Mouse (Mus musculus): ENCODE measurements around the gene Nt5m.
A peak's percentile ranks its signal among the peaks of the same experiment; 100 is the strongest.
"Not testable (repeated sequence)": the region's sequence is repeated elsewhere in the genome, so short reads cannot be mapped to it uniquely, and the experiment has no call there.

Nt5m gene

DNA sequence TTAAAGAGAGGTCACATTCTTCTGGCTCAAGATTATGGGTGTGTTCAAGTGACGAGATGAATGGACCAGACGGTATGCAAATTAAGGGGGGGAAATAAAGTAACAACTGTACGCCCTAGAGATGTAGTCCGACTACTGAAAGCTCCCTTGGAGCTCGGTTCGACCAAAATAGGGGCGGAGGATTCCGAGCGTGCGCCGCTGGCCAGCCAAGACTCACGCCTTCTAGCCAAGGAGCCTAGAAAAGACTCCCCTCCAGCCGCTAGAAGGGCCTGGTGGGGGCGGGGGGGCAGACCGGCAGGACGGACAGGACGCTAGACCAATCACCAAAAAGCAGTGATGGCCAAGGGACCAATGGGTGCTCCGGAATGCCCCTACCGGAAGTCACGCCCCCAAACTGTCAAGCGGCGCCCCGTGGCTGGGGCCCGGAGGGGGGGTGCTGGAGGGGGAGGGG lies at the start of gene Nt5m:
Gene Nt5m, plus strand, starts transcription at position 440 of the 451 bp plus-strand sequence.
- peak; percentile 94 to 97 for DNase-seq (ENCODE audit: low spot score in 2 of 2)

DNA sequence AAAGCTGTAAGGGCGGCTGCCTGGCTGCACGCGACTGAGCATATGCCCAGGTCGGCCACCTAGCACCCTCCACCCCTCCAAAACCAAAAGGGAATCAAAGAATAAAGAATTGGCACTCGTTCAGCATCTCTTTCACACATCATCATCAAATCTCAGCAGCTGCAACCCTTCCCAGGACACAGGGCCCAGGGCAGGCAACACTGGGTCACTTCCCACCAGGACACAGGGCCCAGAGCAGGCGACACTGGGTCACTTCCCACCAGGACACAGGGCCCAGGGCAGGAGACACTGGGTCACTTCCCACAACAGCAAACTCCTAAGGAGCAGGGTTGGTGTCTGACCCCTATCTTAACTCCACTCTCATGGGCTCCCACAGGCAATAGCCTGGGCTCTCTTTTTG lies 45.9 kb upstream of the Nt5m start:
- DNase-seq (ENCODE audit: low spot score in 2 of 2) = no peak

DNA sequence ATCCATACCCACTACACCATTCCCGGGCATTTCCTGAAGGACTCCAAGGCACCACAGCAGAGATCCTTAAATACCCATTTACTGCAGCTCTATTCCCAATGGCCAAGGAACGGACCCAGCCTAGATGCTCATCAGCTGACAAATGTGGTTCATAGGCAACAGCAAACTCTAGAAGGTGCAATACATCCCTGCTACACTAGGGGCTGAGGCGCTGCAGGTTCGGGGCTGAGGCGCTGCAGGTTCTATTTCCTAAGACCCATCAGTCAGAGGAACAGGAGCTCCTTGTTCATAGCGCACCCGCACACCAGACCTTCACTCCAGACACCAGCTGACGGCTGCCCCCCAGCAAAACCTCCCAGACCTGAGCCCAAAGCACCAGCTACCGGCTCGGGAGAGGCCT lies 38.8 kb upstream of the Nt5m start:
- DNase-seq (ENCODE audit: low spot score in 2 of 2) = no peak

DNA sequence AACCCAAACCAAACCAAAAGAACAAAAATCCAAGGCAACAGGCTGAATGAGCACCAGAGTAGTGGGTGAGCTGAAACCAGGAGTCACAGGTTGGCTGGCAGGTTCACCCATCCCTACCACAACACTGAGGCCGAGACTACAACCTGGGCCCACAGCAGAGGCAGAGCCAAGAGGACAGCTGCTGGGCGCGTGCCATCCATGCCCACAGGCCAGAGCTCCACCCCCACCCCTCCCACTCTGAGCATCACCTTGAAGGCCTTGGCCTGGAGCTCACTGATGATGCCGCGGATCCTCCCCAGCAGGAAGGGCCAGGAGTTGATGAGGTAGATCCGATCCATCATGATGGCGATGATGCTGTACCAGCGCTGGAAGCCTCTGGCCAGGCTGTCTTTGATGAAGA lies 37.4 kb upstream of the Nt5m start:
- DNase-seq (ENCODE audit: low spot score in 2 of 2) = no peak

DNA sequence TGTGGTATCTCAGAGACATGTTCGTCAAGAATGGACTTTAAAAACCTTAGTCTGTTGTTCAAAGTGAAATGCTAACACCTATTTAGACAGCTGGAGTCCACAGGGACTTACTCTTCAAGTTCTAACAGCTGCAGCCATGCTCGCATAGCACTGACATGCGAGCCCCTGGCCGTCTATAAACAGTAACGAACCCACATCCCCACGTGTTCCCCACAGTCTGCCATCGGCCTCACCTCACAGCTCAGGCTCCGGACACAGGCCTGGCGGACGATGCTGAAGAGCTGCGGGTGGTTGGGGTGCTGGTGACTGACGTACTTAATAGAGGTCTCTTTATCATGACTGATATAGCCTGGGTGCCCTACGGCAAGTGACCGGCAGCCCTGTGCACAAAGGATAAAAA lies 35.7 kb upstream of the Nt5m start:
- DNase-seq (ENCODE audit: low spot score in 2 of 2) = no peak

DNA sequence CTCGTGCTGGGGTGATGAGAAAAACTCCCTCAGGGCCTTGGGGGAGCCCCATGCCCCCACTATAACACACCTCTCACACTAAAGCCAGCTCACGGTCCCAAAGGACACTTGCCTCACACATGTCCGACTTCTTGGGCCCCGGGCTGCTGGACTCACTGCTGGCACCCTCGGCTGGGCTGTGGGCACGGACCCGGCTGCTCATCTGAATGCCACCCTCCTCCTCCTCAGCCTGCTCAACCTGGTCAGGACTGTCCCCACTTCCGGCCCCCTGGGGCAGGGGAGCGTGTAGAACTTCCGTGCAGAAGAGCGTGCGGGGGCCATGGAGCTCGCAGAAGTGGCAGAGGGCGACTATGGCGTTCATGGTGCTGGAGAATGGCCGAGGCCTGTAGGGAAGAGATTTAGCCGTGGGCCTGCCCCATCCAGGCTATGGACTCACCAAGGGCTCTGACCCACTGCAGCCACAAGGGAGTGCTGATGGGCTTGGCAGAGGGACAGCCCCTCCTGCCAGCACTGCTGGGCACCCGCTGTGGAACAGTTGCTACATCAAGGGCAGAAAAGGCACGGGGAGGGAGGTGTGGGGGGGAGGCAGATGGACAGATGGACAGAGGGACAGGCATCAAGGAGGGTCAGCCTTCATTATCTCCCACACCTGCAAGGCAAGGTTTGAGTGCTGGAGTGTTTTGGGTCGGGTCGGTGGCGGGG lies 34.7 kb upstream of the Nt5m start:
- DNase-seq (ENCODE audit: low spot score in 2 of 2) = no peak

DNA sequence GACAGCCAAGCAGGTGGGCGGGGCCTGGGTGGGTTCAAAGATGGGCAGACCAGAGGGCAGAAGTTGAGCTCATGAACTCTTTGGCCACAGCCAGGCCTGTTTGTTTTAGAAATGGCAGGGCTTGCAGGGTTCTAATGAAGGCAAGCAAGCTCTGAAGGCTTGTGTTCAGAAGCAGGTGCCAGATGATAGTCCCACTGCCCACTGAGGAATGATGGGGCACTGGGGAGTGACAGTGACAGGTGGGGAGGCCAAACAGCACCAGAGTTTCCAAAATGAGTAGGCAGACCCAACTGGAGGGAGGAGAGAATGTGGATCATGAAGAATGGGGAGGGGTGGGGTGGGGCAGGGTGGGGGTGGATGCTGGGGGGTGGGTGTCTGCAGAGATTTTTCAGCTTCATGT lies 34.0 kb upstream of the Nt5m start:
- DNase-seq (ENCODE audit: low spot score in 2 of 2) = no peak

DNA sequence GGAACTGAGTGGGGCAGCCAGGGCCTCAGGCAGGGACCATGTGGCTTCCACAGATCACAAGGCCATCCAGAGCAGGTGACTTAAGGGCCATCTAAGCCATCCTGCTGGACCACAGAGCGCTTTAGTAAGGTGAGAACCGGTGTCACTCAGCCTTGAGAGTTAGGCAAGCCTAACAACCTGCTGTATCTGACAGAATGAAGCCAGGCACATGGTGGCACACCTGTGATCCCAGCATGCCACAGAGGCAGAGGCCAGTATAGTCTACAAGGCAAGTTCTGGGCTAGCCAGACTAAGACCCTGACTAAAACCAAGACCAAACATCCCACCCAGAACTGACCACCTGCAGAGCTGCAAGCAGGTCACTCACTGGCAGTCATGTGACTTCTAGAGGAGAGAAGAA lies 33.6 kb upstream of the Nt5m start:
- DNase-seq (ENCODE audit: low spot score in 2 of 2) = no peak

DNA sequence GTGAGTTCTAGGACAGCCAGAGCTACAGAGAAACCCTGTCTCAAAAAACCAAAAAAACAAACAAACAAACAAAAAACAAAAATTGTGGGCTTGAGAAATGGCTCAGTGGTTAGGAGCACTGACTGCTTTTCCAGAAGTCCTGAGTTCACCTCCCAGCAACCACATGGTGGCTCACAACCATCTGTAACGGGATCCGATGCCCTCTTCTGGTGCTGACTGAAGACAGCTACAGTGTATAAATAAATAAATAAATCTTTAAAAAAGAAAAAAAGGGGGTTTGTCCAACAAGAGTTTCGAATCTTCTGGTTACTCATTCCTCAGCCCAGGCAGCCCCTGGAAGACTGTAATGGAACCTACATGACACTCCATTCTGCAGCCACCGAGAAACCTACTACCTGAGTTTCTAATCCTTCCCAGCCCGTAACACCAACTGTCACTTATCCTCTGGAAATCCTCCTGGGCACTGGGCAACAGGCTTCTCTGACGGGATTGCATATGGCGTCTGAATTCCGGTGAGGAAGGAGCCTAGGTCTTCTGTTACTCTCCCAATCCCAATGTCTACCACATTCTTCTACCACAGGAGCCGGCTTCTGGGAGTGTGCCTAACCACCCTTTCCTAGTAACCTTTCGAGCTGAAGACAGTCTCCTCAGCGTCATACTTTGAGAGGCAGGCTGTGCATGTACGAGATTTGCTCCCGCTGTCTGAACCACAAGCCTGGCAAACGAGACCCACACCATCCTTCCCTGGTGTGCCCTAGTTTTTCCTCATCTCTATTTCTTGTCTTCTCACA lies 30.9 kb upstream of the Nt5m start:
- no peak for DNase-seq (ENCODE audit: low spot score in 2 of 2)

DNA sequence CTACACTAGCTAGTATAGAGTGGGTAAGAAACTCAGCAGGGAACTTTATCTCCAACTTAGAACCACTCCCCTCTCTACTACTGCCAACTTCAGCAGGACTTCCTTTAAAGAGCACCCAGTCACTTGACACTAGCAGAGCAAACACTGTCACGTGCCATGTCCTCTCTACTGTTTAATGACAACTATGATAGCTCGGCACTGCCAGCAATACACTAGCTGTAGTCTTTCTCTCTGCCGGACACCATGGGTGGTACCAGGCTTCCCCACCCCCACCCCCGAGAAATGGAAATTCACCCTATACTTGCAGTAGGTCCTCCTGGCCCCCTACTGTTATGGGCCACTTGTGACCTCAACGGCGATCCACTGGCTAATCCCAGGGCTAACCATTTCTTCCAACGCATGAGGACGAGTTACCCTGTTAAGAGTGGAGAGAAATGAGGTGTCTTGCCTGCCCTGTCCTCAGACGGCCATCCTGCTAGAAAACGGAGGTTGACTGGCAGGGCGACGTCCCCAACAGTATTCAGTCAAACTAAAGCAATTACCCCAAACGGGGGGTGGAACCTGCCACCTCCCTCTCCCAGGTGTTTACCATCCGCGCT lies 30.1 kb upstream of the Nt5m start:
- no peak for DNase-seq (ENCODE audit: low spot score in 2 of 2)

DNA sequence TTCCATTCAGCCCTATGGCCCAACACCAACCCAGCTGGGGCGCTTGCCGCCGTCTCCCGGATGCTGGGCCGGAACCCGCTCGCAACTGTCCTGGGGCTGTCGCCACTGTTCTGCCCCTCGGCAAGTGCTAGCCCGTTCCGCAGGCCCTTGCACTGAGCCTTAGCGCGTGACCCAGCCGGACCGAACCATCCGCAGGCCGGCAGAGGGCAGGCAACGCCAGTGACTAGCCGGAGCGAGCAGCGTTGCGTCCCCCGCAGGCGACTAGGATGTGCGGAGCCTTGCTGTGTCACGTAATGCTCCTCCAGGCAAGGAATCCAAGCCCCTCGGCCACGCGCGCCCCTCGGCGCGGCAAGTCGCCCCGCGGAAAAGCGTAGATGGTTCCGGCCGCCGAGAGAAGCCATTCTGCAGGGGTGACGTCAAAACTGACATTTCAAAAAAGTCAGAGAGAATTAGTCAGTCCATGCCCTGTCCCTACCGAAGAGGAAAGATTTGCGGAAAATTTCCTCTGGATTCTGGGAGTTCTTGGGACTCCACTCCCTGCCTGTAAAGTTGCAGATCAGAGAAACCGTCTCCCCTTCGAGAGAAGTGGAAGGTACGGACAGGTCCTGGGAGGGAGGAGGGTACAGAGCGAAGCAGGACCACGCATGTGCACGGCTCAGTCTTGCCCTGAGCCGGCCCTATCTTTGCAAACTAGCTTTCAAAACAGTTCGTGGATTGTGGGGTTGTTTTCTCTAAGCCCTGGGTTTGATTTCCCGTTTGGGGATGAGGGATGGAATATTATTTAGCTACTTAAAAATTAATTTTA lies 29.4 kb upstream of the Nt5m start, which contains the start of gene Flcn:
Gene Flcn, minus strand, starts transcription at position 347 of the 805 bp plus-strand sequence.
- peak; percentile 83 to 93 for DNase-seq (ENCODE audit: low spot score in 2 of 2)

DNA sequence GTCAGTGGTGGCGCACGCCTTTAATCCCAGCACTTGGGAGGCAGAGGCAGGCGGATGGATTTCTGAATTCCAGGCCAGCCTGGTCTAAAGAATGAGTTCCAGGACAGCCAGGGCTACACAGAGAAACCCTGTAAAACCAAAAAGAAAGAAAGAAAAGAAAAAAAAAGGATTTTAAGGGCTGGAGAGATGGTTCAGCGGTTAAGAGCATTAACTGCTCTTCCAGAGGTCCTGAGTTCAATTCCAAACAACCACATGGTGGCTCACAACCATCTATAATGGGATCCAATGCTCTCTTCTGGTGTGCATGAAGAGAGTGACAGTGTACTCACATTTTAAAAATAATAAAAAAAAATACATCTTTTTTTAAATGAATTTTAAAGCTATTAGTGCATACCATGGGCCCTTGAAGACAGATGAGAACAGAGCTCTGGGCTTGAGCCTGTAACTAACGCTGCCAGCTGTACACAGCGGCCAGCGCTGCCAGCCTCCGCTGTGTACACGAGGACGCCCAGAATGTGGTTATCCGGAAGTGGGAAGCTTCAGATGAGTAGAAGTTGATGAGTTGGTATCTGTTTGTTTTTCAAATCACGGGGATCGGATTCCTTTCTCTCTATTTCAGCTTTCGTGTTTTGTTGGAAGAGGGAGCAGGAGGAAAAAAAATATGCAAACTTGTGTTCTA lies 28.6 kb upstream of the Nt5m start:
- DNase-seq (ENCODE audit: low spot score in 2 of 2) = no peak

DNA sequence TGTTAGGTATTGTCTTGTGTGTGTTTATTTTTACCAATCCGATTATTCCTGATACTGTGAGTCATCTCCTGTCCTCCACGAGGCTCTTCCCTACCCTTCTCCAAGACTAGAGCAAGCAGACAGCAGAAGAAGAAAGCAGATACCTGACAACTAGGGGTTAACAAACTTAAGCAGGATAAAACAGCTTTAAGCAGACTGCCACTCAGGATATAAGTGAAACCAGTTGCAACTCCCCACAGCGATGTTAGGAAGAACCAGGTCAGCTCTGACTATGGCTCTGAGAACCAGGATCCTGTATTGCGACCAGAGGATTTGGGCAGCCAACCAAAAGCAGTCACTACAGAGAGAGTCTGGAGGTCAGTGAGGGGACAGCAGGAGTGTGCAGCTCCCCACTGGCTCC lies 28.0 kb upstream of the Nt5m start:
- no peak for DNase-seq (ENCODE audit: low spot score in 2 of 2)

DNA sequence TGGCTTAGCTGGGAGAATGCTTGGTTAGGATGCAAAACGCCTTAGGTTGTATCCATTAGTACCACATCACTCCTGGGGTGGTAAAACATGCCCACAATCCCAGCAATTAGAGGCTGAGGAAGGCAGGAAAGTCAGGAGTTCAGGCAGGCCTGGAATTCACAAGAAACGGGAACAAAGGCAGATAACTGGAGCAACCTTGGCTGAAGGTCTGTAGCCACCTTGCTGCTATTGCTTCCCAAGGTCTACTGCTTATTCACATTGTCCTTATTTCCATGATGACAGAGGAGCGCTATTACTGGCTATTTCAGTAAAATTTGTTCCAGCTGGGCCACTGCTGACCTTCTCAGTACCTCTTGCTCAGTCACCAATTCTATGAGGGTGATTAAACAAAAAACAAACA lies 26.0 kb upstream of the Nt5m start:
- DNase-seq (ENCODE audit: low spot score in 2 of 2) = no peak

DNA sequence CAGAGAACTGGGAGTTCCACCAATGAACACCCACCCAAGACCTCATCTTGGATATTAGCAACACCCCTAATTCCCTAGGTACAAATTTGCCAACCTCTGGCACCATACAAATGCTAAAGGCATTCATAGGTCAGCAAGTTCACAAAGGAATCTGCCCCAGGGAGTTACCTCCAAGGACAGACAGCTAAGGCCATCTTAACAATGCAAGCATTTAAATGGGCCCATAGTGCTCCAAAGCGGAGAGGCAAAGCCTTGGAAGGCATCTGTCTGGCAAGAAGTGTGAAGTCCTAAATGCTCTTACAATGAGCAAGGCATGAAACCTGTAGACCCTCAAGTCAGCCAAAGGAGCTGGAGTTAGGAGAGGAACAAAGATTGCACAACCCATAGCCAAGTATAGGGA lies 24.9 kb upstream of the Nt5m start:
- no peak for DNase-seq (ENCODE audit: low spot score in 2 of 2)

DNA sequence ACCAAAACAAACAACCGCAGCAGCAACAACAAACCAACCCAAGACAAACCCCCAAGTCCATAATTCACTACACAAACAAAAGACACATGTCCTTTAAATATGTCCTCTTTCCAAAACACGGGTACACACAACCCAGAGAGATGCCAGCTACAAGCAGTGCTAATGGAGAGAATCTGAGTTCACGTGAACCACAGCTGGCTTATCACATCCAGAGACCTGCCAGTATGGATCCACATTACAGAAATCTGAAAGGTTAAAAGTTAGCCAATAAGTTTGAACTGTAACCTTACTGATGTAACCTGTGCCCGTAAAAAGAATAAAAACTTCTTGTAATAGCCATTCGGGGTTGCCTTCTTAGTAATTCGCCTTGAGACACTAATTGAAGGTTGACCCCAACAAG lies 24.3 kb upstream of the Nt5m start:
- no peak for DNase-seq (ENCODE audit: low spot score in 2 of 2)

DNA sequence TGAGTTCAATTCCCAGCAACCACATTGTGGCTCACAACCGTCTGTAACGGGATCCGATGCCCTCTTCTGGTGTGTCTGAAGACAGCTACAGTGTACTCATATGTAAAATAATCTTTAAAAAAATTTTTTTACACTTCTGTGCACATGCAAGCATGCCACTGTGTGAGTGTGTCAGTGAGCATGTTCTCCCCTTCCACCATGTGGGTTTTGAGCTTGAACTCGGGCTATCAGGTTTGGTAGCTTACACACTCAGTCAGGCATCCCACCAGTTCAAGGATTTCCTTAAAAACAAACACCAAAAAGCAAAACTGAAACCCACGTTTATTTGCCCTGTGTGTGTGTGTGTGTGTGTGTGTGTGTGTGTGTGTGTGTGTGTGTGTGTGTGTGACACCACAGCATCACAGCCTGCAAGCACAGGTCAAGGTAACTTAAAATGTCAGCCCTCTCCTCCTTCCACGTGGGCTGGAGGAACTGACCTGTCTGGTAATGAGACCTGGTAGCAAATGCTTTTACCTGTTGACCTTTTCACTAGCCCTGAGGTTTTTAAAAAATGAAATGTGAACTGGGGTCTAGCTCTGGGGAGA lies 23.7 kb upstream of the Nt5m start:
- no peak for DNase-seq (ENCODE audit: low spot score in 2 of 2)

DNA sequence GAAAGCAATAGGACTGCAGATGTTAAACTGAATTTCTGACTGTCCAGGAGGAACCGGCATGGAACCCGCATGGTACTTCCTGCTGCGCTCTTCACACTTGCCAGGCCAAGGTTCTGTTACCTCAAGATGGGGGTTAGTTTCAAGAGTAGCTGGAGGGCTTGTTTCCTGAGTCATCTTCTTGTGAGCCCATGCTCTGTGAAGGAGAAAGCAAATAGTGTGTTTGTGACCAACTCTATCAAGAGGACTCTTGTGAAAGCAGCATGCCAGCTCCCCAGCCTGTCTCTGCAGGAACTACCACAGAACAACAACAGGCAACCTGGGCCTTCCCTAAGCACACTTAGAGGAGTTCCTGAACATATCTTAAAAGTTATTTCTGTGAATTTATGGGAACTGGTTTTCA lies 21.3 kb upstream of the Nt5m start:
- DNase-seq (ENCODE audit: low spot score in 2 of 2) = no peak

DNA sequence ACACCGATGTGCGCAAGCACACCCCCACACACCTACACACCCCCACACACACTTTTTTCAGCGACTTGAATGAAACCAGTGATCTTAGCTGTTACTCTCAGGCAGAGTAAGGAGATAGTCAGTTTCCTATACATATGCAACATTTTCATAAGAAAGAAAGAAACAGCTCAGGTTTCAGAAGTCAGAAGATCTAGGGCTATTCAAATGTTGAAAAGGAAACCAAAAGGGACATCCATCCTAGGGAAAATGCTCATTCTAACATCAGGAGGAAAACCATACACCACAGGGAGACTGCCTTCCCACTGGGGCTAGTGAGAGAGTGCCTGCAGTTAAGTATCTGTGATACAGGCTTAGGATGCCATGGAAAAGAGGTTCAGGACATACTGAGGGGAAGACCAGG lies 17.6 kb upstream of the Nt5m start:
- no peak for DNase-seq (ENCODE audit: low spot score in 2 of 2)

DNA sequence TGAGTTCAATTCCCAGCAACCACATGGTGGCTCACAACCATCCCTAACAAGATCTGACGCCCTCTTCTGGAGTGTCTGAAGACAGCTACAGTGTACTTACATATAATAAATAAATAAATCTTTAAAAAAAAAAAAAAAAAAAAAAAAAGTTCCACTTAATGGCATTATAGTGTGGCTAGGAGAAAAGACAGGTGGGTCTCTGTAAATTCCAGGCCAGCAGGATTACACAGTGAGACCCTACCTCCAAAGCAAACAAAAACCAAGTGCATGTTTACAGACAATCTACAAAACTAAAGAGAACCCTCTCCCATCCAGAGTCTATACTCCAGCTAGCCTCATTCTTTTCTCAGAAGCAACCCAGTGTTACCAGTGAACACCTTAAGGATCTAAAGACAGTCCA lies 1.5 kb upstream of the Nt5m start:
- DNase-seq (ENCODE audit: low spot score in 2 of 2) = not testable (repeated sequence)

DNA sequence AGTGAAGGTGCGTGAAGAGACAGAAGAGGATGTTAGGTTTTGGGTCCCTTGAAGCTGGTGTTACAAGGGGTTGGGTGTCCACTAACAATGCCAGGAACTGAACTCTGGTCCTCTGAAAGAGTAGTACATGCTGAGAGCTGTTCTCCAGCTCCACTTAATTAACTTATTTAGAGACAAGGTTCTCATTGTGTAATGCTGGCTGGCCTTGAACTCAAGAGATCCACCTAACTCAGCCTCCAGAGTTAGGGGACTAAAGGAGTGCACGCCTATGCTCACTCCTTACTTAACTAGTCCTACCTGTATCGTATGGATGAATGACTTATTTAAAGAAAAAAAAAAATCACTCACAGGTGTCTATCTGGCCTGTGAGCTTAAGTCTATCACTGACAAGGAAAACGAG lies 821 bp upstream of the Nt5m start:
- no peak for DNase-seq (ENCODE audit: low spot score in 2 of 2)

Measured in spleen, postnatal 4 days (tissue).